Mouse (Mus musculus) liver, adult 2 months (tissue): ENCODE measurements around the gene 1700024P04Rik. TPM values are rescaled to one million over a fixed set of nuclear protein-coding genes. Genes with fewer than 3 reads are reported as not detected.

Source experiments
- DNase-seq: peaks from one replicate; pipeline ENCODE4 v3.0.0-alpha.2; 2011; ENCODE audit warnings: low read depth, low spot score; ENCODE audit errors: extremely low read depth
- H3K27ac ChIP-seq: fragments of 200-500 bp; replicated peaks from 2 replicates; pipeline ENCODE4 v1.5.1; 2012; ENCODE audit warnings: low read depth, mild to moderate bottlenecking, control low read depth, inconsistent platforms, low read length; ENCODE audit not compliant: insufficient read depth
- H3K27me3 ChIP-seq: fragments of 200-500 bp; 2 replicates; pipeline ENCODE4 v1.6.1; 2012; ENCODE audit warnings: mild to moderate bottlenecking, moderate library complexity, low read length, inconsistent platforms; ENCODE audit not compliant: control insufficient read depth, insufficient read depth
- H3K36me3 ChIP-seq: fragments of 200-500 bp; 2 replicates; pipeline ENCODE4 v1.6.1; 2012; ENCODE audit warnings: low read length, inconsistent platforms; ENCODE audit not compliant: control insufficient read depth, insufficient read depth
- H3K4me1 ChIP-seq: fragments of 200-500 bp; 2 replicates; pipeline ENCODE4 v1.6.1; 2011; ENCODE audit warnings: low read length; ENCODE audit not compliant: control insufficient read depth, insufficient read depth
- H3K4me3 ChIP-seq: fragments of 200-500 bp; 2 replicates; pipeline ENCODE4 v1.5.1; 2011; ENCODE audit warnings: low read depth, mild to moderate bottlenecking, control low read depth, low read length, moderate library complexity; ENCODE audit not compliant: insufficient read depth
- H3K79me2 ChIP-seq: fragments of 200-500 bp; 2 replicates; pipeline ENCODE4 v1.6.1; 2012; ENCODE audit warnings: inconsistent platforms, mild to moderate bottlenecking, low read length, moderate library complexity; ENCODE audit not compliant: control insufficient read depth, insufficient read depth
- H3K9ac ChIP-seq: fragments of 200-500 bp; 2 replicates; pipeline ENCODE4 v1.6.1; 2012; ENCODE audit warnings: low read depth, mild to moderate bottlenecking, control low read depth, inconsistent platforms, low read length
- CTCF ChIP-seq: fragments of 200-500 bp; IDR thresholded peaks from 2 replicates; pipeline ENCODE4 v1.5.1; 2011; ENCODE audit warnings: low read depth, low read length, control low read depth
- POLR2A ChIP-seq: fragments of 200-500 bp; IDR thresholded peaks from 2 replicates; pipeline ENCODE4 v1.6.1; 2011; ENCODE audit warnings: low read length, control low read depth; ENCODE audit not compliant: insufficient read depth; ENCODE audit errors: extremely low read depth
- WGBS: fragments of 180-500 bp; shearing (Covaris S2); methylation state at CpG from one replicate; pipeline ENCODE4 v1.1.7; 2018; 5-methylcytosine and 5-hydroxymethylcytosine counted together
- polyA plus RNA-seq: library from polyadenylated mRNA; depleted of rRNA; stranded (reverse); fragments of >200 nt; gene quantifications from 2 replicates; pipeline ENCODE4 v1.2.3, GENCODE M21; 2012
- total RNA-seq: library from RNA; depleted of rRNA; stranded (reverse); fragments of >200 nt; gene quantifications from 2 replicates; pipeline ENCODE4 v1.2.3, GENCODE M21; 2014

The 1700024P04Rik gene
- total and polyA plus RNA-seq, 2 experiments: not detected

DNA sequence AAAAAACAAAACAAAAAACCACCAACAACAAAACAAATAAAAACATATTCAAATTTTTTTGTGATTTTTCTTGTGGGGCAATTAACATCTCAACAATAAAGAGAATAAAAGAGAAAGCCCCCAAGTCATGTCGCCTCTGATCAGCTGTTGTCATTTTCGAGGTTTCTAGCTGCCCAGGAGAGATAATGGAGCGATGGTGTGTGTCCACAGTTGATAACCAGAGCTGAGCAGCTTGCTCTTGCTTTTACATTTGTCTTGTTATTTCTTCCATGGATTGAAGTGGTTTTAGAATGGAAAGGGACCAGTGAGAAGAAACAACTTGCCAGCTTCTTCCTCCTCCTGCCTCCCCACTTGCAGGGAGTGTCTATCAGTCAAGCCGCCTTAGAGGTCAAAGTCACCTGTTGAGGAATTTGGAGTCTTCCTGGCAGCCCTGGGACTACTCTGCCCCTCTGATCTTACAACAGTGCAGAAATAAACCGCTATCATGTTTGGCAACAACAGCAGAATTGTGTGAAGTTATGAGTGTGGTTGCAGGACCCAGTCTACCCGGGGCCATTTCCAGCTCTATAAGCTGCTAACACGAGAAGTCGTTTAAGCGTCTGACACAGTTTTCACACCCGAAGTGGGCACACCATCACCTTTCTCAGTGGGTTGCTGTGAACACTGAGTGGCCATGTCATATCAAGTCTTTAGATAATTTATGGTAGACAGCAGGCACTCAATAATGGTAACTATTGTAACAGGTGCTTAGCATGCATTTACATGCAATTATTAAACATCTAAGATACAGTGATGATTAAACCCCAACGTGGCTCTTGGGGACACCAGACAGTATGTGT is 35.7 kb upstream of the 1700024P04Rik start:
- no peak for DNase-seq
- H3K36me3 ChIP-seq: no peaks in the 10 kb centered on the region
- H3K27me3 ChIP-seq: no peaks in the 10 kb centered on the region; the same call in 1 of the 2 replicates
- WGBS: 90% methylated on average over 11 of the region's 11 CpGs
- TF ChIP-seq POLR2A (no peak), CTCF (no peak)
- no peaks in the 10 kb centered on the region for H3K79me2 ChIP-seq
- H3K9ac ChIP-seq: no peak overlapping the region
- H3K4me1 ChIP-seq: no peaks in the 10 kb centered on the region
- no peak overlapping the region for H3K27ac ChIP-seq
- no peak overlapping the region for H3K4me3 ChIP-seq

DNA sequence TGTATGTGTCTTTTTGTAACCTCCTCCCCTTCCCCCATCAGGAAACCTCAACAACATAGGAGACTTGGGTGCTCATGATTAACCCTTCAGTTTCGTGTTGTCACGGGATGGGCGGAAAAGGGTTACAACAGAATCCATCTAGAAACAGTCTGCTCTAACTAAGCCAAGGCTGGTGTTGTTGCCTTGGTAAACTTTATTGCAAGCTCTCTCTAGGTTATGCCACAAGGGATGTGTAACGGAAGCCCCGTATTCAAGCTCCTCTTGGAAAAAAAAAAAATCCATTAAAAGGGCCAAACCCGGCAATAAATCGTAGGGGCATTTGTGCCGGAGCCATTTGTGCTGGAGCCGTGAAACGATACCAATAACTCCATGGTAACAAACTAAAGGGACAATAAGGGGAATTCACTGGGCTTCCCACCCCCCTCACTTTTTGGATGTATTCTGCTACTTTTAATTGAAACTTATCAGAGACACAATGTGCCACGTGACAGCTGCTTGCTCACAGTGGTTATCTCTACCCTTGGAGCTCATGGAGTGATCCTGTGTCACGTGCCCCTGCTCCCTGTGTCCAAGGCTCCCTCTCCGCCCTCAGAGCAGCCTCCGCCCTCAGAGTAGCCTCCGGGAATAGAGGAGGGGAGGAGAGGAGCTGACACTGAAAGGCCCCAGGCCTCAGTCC is 34.3 kb upstream of the 1700024P04Rik start:
- 82% methylated on average over 15 of the region's 15 CpGs for WGBS
- no peak overlapping the region for H3K27ac ChIP-seq
- H3K27me3 ChIP-seq: no peaks in the 10 kb centered on the region; the same call in 1 of the 2 replicates
- no peaks in the 10 kb centered on the region for H3K36me3 ChIP-seq
- H3K79me2 ChIP-seq: no peaks in the 10 kb centered on the region
- H3K4me1 ChIP-seq: no peaks in the 10 kb centered on the region
- TF ChIP-seq CTCF: no peak
- TF ChIP-seq POLR2A: no peak
- DNase-seq: no peak
- H3K9ac ChIP-seq: no peak overlapping the region
- H3K4me3 ChIP-seq: no peak overlapping the region

DNA sequence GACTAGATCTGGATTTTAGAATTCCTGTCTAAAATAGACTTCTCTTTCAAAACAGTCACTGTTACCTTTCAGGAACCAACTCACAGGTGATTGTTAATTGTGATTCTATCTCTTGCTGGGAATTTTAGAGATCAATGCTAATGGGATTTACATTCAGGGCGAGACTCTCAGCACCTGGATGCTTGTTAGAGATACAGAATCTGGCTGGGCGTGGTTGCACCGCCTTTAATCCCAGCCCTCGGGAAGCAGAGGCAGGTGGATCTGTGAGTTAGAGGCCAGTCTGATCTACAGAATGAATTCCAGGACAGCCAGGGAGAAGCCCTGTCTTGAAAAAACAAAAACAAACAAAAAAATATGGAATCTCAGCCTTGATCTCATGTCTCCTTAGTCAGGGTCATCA is 32.3 kb upstream of the 1700024P04Rik start:
- Histone ChIP-seq H3K36me3 (no peaks in the 10 kb centered on the region), H3K27ac (no peak overlapping the region), H3K27me3 (no peaks in the 10 kb centered on the region; the same call in 1 of the 2 replicates), H3K4me3 (no peak overlapping the region), H3K9ac (no peak overlapping the region), H3K4me1 (no peaks in the 10 kb centered on the region), H3K79me2 (no peaks in the 10 kb centered on the region)
- TF ChIP-seq POLR2A (no peak), CTCF (no peak)
- 89% methylated on average over 4 of the region's 4 CpGs for WGBS
- DNase-seq: no peak

DNA sequence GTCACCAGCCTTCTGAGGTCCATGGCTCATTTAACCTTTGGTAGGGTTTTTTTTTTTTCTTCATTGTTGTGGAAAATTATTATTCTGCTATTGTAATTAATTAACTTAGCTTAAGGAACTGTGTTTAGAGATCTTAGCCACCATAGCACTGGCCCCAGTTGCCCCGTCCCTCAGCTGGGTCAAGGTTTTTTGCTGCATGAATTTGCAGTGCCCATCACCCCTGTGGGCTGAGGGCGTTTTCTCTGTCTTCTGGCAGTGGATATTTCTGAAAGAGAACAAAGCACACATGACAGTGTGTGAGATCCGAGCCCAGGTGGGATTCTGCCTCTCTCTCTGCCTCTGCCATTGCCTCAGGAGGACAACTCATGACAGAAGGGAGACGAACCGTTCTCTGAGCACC is 28.5 kb upstream of the 1700024P04Rik start:
- TF ChIP-seq POLR2A (no peak), CTCF (no peak)
- no peak overlapping the region for H3K4me3 ChIP-seq
- H3K27ac ChIP-seq: no peak overlapping the region
- no peak for DNase-seq
- H3K4me1 ChIP-seq: no peaks in the 10 kb centered on the region
- H3K9ac ChIP-seq: no peak overlapping the region
- 91% methylated on average over 5 of the region's 5 CpGs for WGBS
- no peaks in the 10 kb centered on the region for H3K79me2 ChIP-seq
- H3K27me3 ChIP-seq: no peaks in the 10 kb centered on the region; the same call in 1 of the 2 replicates
- no peaks in the 10 kb centered on the region for H3K36me3 ChIP-seq

DNA sequence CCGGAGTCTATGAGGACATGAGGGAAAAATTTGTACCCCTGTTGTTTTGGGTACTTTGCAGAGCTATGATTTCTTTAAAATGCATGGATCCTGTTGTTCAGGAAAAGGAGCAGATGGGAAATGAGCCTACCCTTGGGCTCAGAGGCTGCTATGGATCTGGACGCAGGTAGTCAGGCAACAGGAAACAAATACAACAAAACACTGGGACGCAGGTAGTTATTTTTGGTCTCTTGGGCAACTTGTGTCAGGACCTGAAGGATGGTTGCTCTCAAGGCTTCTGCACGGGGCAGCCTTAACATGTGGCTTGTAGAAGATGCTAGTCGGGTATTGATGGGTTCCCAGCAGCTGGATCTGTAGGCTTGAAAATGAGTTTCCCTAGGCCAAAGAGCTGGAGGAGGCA is 23.6 kb upstream of the 1700024P04Rik start:
- no peak overlapping the region for H3K27ac ChIP-seq
- no peaks in the 10 kb centered on the region for H3K36me3 ChIP-seq
- no peaks in the 10 kb centered on the region for H3K27me3 ChIP-seq
- no peak for TF ChIP-seq POLR2A
- TF ChIP-seq CTCF: no peak
- H3K4me3 ChIP-seq: no peak overlapping the region
- no peak for DNase-seq
- 92% methylated on average over 5 of the region's 5 CpGs for WGBS
- H3K9ac ChIP-seq: no peak overlapping the region
- no peaks in the 10 kb centered on the region for H3K79me2 ChIP-seq
- H3K4me1 ChIP-seq: no peaks in the 10 kb centered on the region
